Mouse (Mus musculus) G1E (cell line): ENCODE measurements at regions not wholly inside any gene's neighbourhood (a gene's known extent, or its start where the extent isn't known, plus 50 kb on each side); places are given as distances from the start of the nearest gene placed in this dataset.

Experiments used
- CTCF ChIP-seq: IDR thresholded peaks from 2 replicates; pipeline ENCODE4 v1.5.1; 2012; ENCODE audit warnings: low read depth, low read length, inconsistent platforms, mixed read lengths
- POLR2AphosphoS5 ChIP-seq: IDR thresholded peaks from 2 replicates; pipeline ENCODE4 v1.6.1; 2012; ENCODE audit warnings: low read depth, low read length, inconsistent platforms; ENCODE audit not compliant: insufficient replicate concordance
- TAL1 ChIP-seq: conservative IDR thresholded peaks from 2 replicates; pipeline ENCODE4 v1.6.1; 2012; ENCODE audit warnings: low read depth, low read length, inconsistent platforms, mixed read lengths

- TF ChIP-seq CTCF (no peak), TAL1 (no peak), POLR2AphosphoS5 (no peak)
These were observed 52.5 kb upstream of the Ret start for GRCm38 (mm10) chr6:118250006-118250405.
